Mouse (Mus musculus) Patski (cell line): ENCODE data around the gene Mcfd2. TPM values are rescaled to one million over a fixed set of nuclear protein-coding genes. Genes with fewer than 3 reads are reported as not detected.

Experiments
- ATAC-seq: fragments of 100-300 bp; one replicate; pipeline ENCODE4 v1.8.0; 2021
- CTCF ChIA-PET: fragments of 350-600 bp; sonication (Branson Sonifier 250); formaldehyde crosslinking; loops from one replicate; lab custom pipeline; 2022; ENCODE audit warnings: inconsistent platforms; lab: Charles Lee
- POLR2A ChIA-PET: fragments of 350-600 bp; sonication (Branson Sonifier 250); formaldehyde crosslinking; loops from one replicate; lab custom pipeline; 2022; ENCODE audit warnings: antibody characterized with exemption, inconsistent platforms; lab: Charles Lee
- DNase-seq: peaks from one replicate; pipeline ENCODE4 v3.0.0-alpha.2; 2011; ENCODE audit warnings: low read depth, low spot score
- H3K27me3 ChIP-seq: fragments of 371-371 bp; one replicate; pipeline ENCODE4 v1.5.1; 2021
- CTCF ChIP-seq: fragments of 100-300 bp; IDR thresholded peaks from one replicate; pipeline ENCODE4 v1.5.1; 2021
- in situ Hi-C: fragments of 300-500 bp; cut with MboI; formaldehyde crosslinking; loops from 3 replicates; pipeline ENCODE4 v1.11.1; 2018; ENCODE audit warnings: low pct_unique_long_range_greater_than_20kb, mixed read lengths
- polyA plus RNA-seq: library from polyadenylated mRNA; unstranded; gene quantifications from one replicate; pipeline ENCODE4 v1.2.3, GENCODE M21; 2021

The Mcfd2 gene
- polyA plus RNA-seq = 132 TPM

- ATAC-seq = peak; percentile 94
- CTCF ChIA-PET = interaction anchor here (1.0 to 1.6 kb wide), 2 partner anchors 10 to 49 kb away, joined by 3 to 4 read pairs; no protein-coding TSS in a partner anchor
- in situ Hi-C loops = loop anchor here (25.0 kb wide), 1 partner anchor 778 kb away; no protein-coding TSS in a partner anchor
- peak; percentile 41 for DNase-seq
- H3K27me3 ChIP-seq = no peaks in the 10 kb centered on the region
- POLR2A ChIA-PET = interaction anchor here (1.8 to 4.0 kb wide), 2 partner anchors 10 to 16 kb away, joined by 7 to 21 read pairs; partner anchors contain the start of gene Ttc7
- no peak for TF ChIP-seq CTCF
Observed at GRCm38 (mm10) chr17:87265792-87266186, at the start of gene Mcfd2. Mcfd2 (minus strand) TSS chr17:87265935.

GRCm38 (mm10) chr17:87315021-87315531 is 49.3 kb upstream of the Mcfd2 start:
- ATAC-seq (peak; percentile 68), DNase-seq (peak; percentile 70)
- TF ChIP-seq CTCF = peak; percentile 98
- ChIA-PET POLR2A (interaction anchor here (0.6 to 1.4 kb wide), 7 partner anchors 37 to 1007 kb away, joined by 3 to 5 read pairs (median 3); partner anchors contain the start of gene Calm2), CTCF (interaction anchor here (0.7 to 4.8 kb wide), 28 partner anchors 9 to 353 kb away, joined by 3 to 26 read pairs (median 4); partner anchors contain the start of genes Calm2 and Mcfd2)
- H3K27me3 ChIP-seq = no peaks in the 10 kb centered on the region
- in situ Hi-C loops = no loop called here

GRCm38 (mm10) chr17:87314530-87314946 is 48.8 kb upstream of the Mcfd2 start:
- no peak for TF ChIP-seq CTCF
- ATAC-seq (peak; percentile 14), DNase-seq (no peak)
- POLR2A ChIA-PET = interaction anchor here (0.6 to 1.4 kb wide), 4 partner anchors 37 to 256 kb away, joined by 3 to 5 read pairs (median 4); no protein-coding TSS in a partner anchor
- in situ Hi-C loops = loop anchor here (5.0 kb wide), 2 partner anchors 42 to 258 kb away; no protein-coding TSS in a partner anchor
- no peaks in the 10 kb centered on the region for H3K27me3 ChIP-seq
- CTCF ChIA-PET = interaction anchor here (0.7 to 4.8 kb wide), 26 partner anchors 9 to 354 kb away, joined by 3 to 26 read pairs (median 4); partner anchors contain the start of genes Calm2 and Mcfd2

GRCm38 (mm10) chr17:87314121-87314520 is 48.4 kb upstream of the Mcfd2 start:
- ChIA-PET CTCF (interaction anchor here (0.7 to 4.8 kb wide), 19 partner anchors 10 to 267 kb away, joined by 3 to 26 read pairs (median 5); partner anchors contain the start of genes Calm2 and Mcfd2), POLR2A (interaction anchor here (0.6 to 1.4 kb wide), 3 partner anchors 37 to 255 kb away, joined by 3 to 5 read pairs (median 3); no protein-coding TSS in a partner anchor)
- no peaks in the 10 kb centered on the region for H3K27me3 ChIP-seq
- DNase-seq (no peak), ATAC-seq (no peak)
- TF ChIP-seq CTCF = no peak
- in situ Hi-C loops = loop anchor here (5.0 kb wide), 2 partner anchors 42 to 258 kb away; no protein-coding TSS in a partner anchor

GRCm38 (mm10) chr17:87312924-87313870 is 47.5 kb upstream of the Mcfd2 start:
- CTCF ChIA-PET = interaction anchor here (1.4 to 4.8 kb wide), 2 partner anchors 29 to 258 kb away, joined by 5 to 26 read pairs; no protein-coding TSS in a partner anchor
- in situ Hi-C loops = loop anchor here (5.0 kb wide), 2 partner anchors 41 to 259 kb away; no protein-coding TSS in a partner anchor
- DNase-seq = peak; percentile 38
- no peak for ATAC-seq
- no peak for TF ChIP-seq CTCF
- H3K27me3 ChIP-seq = no peaks in the 10 kb centered on the region
- POLR2A ChIA-PET = no interaction called here

GRCm38 (mm10) chr17:87312351-87312750 is 46.6 kb upstream of the Mcfd2 start:
- in situ Hi-C loops = loop anchor here (5.0 kb wide), 2 partner anchors 40 to 260 kb away; no protein-coding TSS in a partner anchor
- peak; percentile 66 for ATAC-seq
- H3K27me3 ChIP-seq = no peaks in the 10 kb centered on the region
- TF ChIP-seq CTCF = no peak
- CTCF ChIA-PET = no interaction called here
- POLR2A ChIA-PET = no interaction called here
- no peak for DNase-seq

GRCm38 (mm10) chr17:87310497-87310896 is 44.8 kb upstream of the Mcfd2 start:
- ChIA-PET CTCF (no interaction called here), POLR2A (interaction anchor here (0.6 kb wide), 1 partner anchor 663 kb away, joined by 3 read pairs; no protein-coding TSS in a partner anchor)
- no peak for TF ChIP-seq CTCF
- H3K27me3 ChIP-seq = no peaks in the 10 kb centered on the region
- ATAC-seq (no peak), DNase-seq (no peak)
- in situ Hi-C loops = loop anchor here (5.0 kb wide), 2 partner anchors 38 to 262 kb away; no protein-coding TSS in a partner anchor

- ChIA-PET POLR2A (interaction anchor here (0.6 kb wide), 1 partner anchor 136 kb away, joined by 4 read pairs; no protein-coding TSS in a partner anchor), CTCF (interaction anchor here (1.3 kb wide), 1 partner anchor 21 kb away, joined by 3 read pairs; no protein-coding TSS in a partner anchor)
- no peak for ATAC-seq
- in situ Hi-C loops = no loop called here
- TF ChIP-seq CTCF = no peak
- H3K27me3 ChIP-seq = no peaks in the 10 kb centered on the region
- DNase-seq = no peak
Observed at GRCm38 (mm10) chr17:87309073-87309788, 43.5 kb upstream of the Mcfd2 start.

GRCm38 (mm10) chr17:87306746-87307145 is 41.0 kb upstream of the Mcfd2 start:
- ATAC-seq (no peak), DNase-seq (no peak)
- in situ Hi-C loops = no loop called here
- no peaks in the 10 kb centered on the region for H3K27me3 ChIP-seq
- ChIA-PET POLR2A (no interaction called here), CTCF (no interaction called here)
- no peak for TF ChIP-seq CTCF
